Mouse (Mus musculus): Measurements from ENCODE around the gene Cox6b2.

DNA sequence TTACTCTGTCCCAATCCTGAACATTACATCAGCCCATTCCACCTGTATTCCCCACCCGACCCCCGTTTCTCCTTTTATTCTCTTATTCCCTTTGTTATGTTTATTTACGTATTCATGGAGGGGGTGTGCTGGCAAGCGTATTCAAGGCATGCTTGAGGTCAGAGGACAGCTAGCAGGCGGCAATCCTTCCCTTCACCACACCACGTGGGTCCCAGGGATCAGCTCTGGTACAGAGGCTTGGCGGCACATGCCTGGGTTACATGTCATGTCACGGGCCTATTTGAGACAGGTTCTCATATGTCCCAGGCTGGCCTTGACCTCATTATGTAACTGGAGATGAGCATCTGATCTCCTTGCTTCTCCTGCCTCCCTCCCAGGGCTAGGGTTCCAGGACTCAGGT lies 50.6 kb downstream of the Cox6b2 start:
- TF ChIP-seq GATA1 (IDR thresholded peaks at IDR 0.05; ENCODE audit: borderline replicate concordance, low read length) (no peak), FLI1 (IDR thresholded peaks at IDR 0.05; ENCODE audit: low read length) (no peak)
